Comparison of ENCODE assay signal across 10 mouse cellular contexts in the genomic region with DNA sequence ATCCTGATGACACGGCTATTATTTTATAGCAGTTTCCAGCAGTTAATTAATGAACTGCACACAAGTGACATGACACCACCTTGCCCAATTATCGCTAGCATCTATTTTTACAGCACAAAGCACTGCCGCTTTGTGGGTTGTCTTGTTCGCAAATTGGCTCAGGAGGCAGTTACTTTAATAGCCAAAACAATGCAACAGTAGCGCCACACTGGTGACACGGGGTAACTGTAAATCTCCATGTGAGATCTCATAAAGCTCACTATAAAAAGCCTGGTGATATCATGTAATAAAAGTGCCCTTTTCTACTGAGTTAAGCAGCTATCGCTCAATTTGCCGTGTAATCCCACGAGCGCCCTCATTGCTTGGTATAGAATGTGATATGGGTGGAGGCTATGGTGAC.
DNase-seq lines count a peak whose midpoint lies in the region; ATAC-seq lines count a peak whose summit lies in the region.
"Had no signal": no experiment of that assay in that cellular context is flagged by ENCODE, and none has a peak within 500 bp of the region (broad histone marks: within the 10 kb centered on the region; RNA-seq: fewer than 3 reads in every experiment).

No protein-coding gene starts in this region.

- peak; percentile 53 for DNase-seq in layer of hippocampus, adult 11-12 months (ENCODE audit: low spot score)
- no peak for DNase-seq in layer of hippocampus, adult 9-10 months (ENCODE audit: low spot score)
- DNase-seq in forelimb bud, embryonic 11.5 days (ENCODE audit: low read depth, low spot score), result peak; percentile 41
- DNase-seq in left cerebral cortex, adult 8-10 months (ENCODE audit: low spot score in 2 of 2), result peak; percentile 5 to 17
- peak; percentile 44 to 62 for DNase-seq in right cerebral cortex, adult 2 months (ENCODE audit: low spot score in 2 of 2)
- no peak for DNase-seq in yolk sac, embryonic 10.5 days (ENCODE audit: low spot score)
- DNase-seq: thymus, adult 2 months had no signal

- no peak overlapping the region for H3K27ac ChIP-seq in heart, embryonic 12.5 days (ENCODE audit: poor library complexity, severe bottlenecking)

- H3K4me1 ChIP-seq in heart, embryonic 12.5 days (replicated peaks), result no peaks in the 10 kb centered on the region

- no peak for ATAC-seq in heart, embryonic 12.5 days (ENCODE audit: insufficient number of reproducible peaks, low FRiP score)
- ATAC-seq: intestine, postnatal 0 days had no signal

- WGBS in heart, embryonic 12.5 days, result 91% methylated on average over 10 of the region's 10 CpGs

- H3K4me2 ChIP-seq in heart, embryonic 12.5 days, result no peak overlapping the region

- no peaks in the 10 kb centered on the region for H3K36me3 ChIP-seq in heart, embryonic 12.5 days
- H3K36me3 ChIP-seq: G1E had no signal

- H3K27me3 ChIP-seq in heart, embryonic 12.5 days (replicated peaks), result no peaks in the 10 kb centered on the region

- no peaks in the 10 kb centered on the region for H3K9me3 ChIP-seq in heart, embryonic 12.5 days (replicated peaks)

- no peak overlapping the region for H3K9ac ChIP-seq in heart, embryonic 12.5 days

- no peak overlapping the region for H3K4me3 ChIP-seq in heart, embryonic 12.5 days

Comparison
In these comparisons a context has a peak if more than half of its experiments do, and no peak if none do; other contexts are left out.
1. DNase-seq: peak in layer of hippocampus, adult 11-12 months (single experiment), forelimb bud, embryonic 11.5 days (single experiment), left cerebral cortex, adult 8-10 months (2 of 2) and right cerebral cortex, adult 2 months (2 of 2); none in layer of hippocampus, adult 9-10 months (single experiment) and yolk sac, embryonic 10.5 days (single experiment).